Mouse (Mus musculus) heart, postnatal 0 days (tissue): ENCODE results near the gene Plxna1.

ENCODE experiments used
- CTCF ChIP-seq: IDR thresholded peaks from 2 replicates; pipeline ENCODE4 v1.5.1; 2016; ENCODE audit warnings: antibody characterized with exemption, control low read depth, low read depth
- EP300 ChIP-seq: IDR thresholded peaks from 2 replicates; pipeline ENCODE4 v1.6.1; 2016; ENCODE audit warnings: antibody characterized with exemption, low read depth

GRCm38 (mm10) chr6:89403257-89404225 lies 41.1 kb upstream of the Plxna1 start:
- TF ChIP-seq CTCF (0 out of 2 replicates have a peak, but pooled peaks have one; percentile 16), EP300 (no peak)
